Mouse (Mus musculus): Measurements from ENCODE around the gene Lhx2. TPM values are rescaled to one million over a fixed set of nuclear protein-coding genes. Genes with fewer than 3 reads are reported as not detected.

Gene Lhx2
- polyA plus RNA-seq, 1 experiment, result 0.36 TPM

DNA sequence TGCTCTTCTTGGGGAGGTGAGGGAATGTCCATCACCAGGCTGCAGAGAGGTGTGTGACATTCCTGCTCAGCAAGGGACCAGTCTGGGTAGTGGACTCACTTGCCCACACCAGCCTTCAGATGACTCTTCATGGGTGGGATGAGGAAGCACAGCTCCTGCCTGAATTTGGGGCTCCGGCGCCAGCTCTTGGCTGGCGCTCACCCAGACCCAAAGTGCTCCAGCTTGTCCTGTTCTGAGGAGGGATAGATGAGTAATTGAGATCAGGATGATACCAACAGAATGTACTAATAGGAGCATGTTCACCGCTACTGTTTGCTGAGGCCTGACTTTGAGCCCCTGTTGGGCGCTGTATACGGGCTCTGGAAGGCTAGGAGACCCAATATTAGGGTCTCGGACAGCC lies 38.2 kb downstream of the Lhx2 start:
- no peaks in the 10 kb centered on the region for H3K4me1 ChIP-seq (ENCODE audit: control insufficient read depth, insufficient read depth, low read length)
- H3K27ac ChIP-seq (ENCODE audit: insufficient read depth, low read length), result no peak overlapping the region
- H3K36me3 ChIP-seq (ENCODE audit: control insufficient read depth, insufficient read depth, low read length, poor library complexity, severe bottlenecking), result no peaks in the 10 kb centered on the region
- no peaks in the 10 kb centered on the region for H3K9me3 ChIP-seq (replicated peaks; ENCODE audit: control insufficient read depth, insufficient read depth, low read length, poor library complexity, severe bottlenecking)
- no peaks in the 10 kb centered on the region for H3K27me3 ChIP-seq (ENCODE audit: control insufficient read depth, insufficient read depth, low read length, poor library complexity, severe bottlenecking)
- no peak for TF ChIP-seq EP300 (IDR thresholded peaks at IDR 0.05; ENCODE audit: insufficient read depth, low read depth, low read length)
- no peak for TF ChIP-seq POLR2A (IDR thresholded peaks at IDR 0.05; ENCODE audit: insufficient read depth, low read length)
- no peak for TF ChIP-seq CTCF (IDR thresholded peaks at IDR 0.05; ENCODE audit: low read depth, low read length)
- no peak overlapping the region for H3K9ac ChIP-seq (ENCODE audit: low read depth, poor library complexity, severe bottlenecking)
- no peak overlapping the region for H3K4me3 ChIP-seq (ENCODE audit: low read depth, low read length)

- Histone ChIP-seq H3K27ac (ENCODE audit: insufficient read depth, low read length) (no peak overlapping the region), H3K9ac (ENCODE audit: low read depth, poor library complexity, severe bottlenecking) (no peak overlapping the region), H3K27me3 (ENCODE audit: control insufficient read depth, insufficient read depth, low read length, poor library complexity, severe bottlenecking) (no peaks in the 10 kb centered on the region), H3K9me3 (replicated peaks; ENCODE audit: control insufficient read depth, insufficient read depth, low read length, poor library complexity, severe bottlenecking) (no peaks in the 10 kb centered on the region), H3K4me3 (ENCODE audit: low read depth, low read length) (no peak overlapping the region), H3K36me3 (ENCODE audit: control insufficient read depth, insufficient read depth, low read length, poor library complexity, severe bottlenecking) (no peaks in the 10 kb centered on the region), H3K4me1 (ENCODE audit: control insufficient read depth, insufficient read depth, low read length) (no peaks in the 10 kb centered on the region)
- TF ChIP-seq CTCF (IDR thresholded peaks at IDR 0.05; ENCODE audit: low read depth, low read length), result no peak
- TF ChIP-seq POLR2A (IDR thresholded peaks at IDR 0.05; ENCODE audit: insufficient read depth, low read length), result no peak
- no peak for TF ChIP-seq EP300 (IDR thresholded peaks at IDR 0.05; ENCODE audit: insufficient read depth, low read depth, low read length)
Measured at GRCm38 (mm10) chr2:38378346-38378745, 39.3 kb downstream of the Lhx2 start.

GRCm38 (mm10) chr2:38378849-38379545 lies 39.9 kb downstream of the Lhx2 start:
- no peaks in the 10 kb centered on the region for H3K4me1 ChIP-seq (ENCODE audit: control insufficient read depth, insufficient read depth, low read length)
- H3K36me3 ChIP-seq (ENCODE audit: control insufficient read depth, insufficient read depth, low read length, poor library complexity, severe bottlenecking), result no peaks in the 10 kb centered on the region
- peak overlapping the region; percentile 1 for H3K4me3 ChIP-seq (ENCODE audit: low read depth, low read length)
- H3K9me3 ChIP-seq (replicated peaks; ENCODE audit: control insufficient read depth, insufficient read depth, low read length, poor library complexity, severe bottlenecking), result no peaks in the 10 kb centered on the region
- H3K27me3 ChIP-seq (ENCODE audit: control insufficient read depth, insufficient read depth, low read length, poor library complexity, severe bottlenecking), result no peaks in the 10 kb centered on the region
- H3K27ac ChIP-seq (ENCODE audit: insufficient read depth, low read length), result no peak overlapping the region
- TF ChIP-seq CTCF (IDR thresholded peaks at IDR 0.05; ENCODE audit: low read depth, low read length) (no peak), EP300 (IDR thresholded peaks at IDR 0.05; ENCODE audit: insufficient read depth, low read depth, low read length) (no peak), POLR2A (IDR thresholded peaks at IDR 0.05; ENCODE audit: insufficient read depth, low read length) (no peak)
- peak overlapping the region; percentile 19; the same call in 1 of the 2 replicates for H3K9ac ChIP-seq (ENCODE audit: low read depth, poor library complexity, severe bottlenecking)

- Histone ChIP-seq H3K9me3 (replicated peaks; ENCODE audit: control insufficient read depth, insufficient read depth, low read length, poor library complexity, severe bottlenecking) (no peaks in the 10 kb centered on the region), H3K27ac (ENCODE audit: insufficient read depth, low read length) (no peak overlapping the region), H3K4me1 (ENCODE audit: control insufficient read depth, insufficient read depth, low read length) (no peaks in the 10 kb centered on the region), H3K27me3 (ENCODE audit: control insufficient read depth, insufficient read depth, low read length, poor library complexity, severe bottlenecking) (no peaks in the 10 kb centered on the region), H3K4me3 (ENCODE audit: low read depth, low read length) (peak overlapping the region; percentile 1), H3K36me3 (ENCODE audit: control insufficient read depth, insufficient read depth, low read length, poor library complexity, severe bottlenecking) (no peaks in the 10 kb centered on the region), H3K9ac (ENCODE audit: low read depth, poor library complexity, severe bottlenecking) (peak overlapping the region; percentile 19; the same call in 1 of the 2 replicates)
- TF ChIP-seq EP300 (IDR thresholded peaks at IDR 0.05; ENCODE audit: insufficient read depth, low read depth, low read length) (no peak), CTCF (IDR thresholded peaks at IDR 0.05; ENCODE audit: low read depth, low read length) (no peak), POLR2A (IDR thresholded peaks at IDR 0.05; ENCODE audit: insufficient read depth, low read length) (no peak)
Measured at GRCm38 (mm10) chr2:38379546-38379870, 40.4 kb downstream of the Lhx2 start.

DNA sequence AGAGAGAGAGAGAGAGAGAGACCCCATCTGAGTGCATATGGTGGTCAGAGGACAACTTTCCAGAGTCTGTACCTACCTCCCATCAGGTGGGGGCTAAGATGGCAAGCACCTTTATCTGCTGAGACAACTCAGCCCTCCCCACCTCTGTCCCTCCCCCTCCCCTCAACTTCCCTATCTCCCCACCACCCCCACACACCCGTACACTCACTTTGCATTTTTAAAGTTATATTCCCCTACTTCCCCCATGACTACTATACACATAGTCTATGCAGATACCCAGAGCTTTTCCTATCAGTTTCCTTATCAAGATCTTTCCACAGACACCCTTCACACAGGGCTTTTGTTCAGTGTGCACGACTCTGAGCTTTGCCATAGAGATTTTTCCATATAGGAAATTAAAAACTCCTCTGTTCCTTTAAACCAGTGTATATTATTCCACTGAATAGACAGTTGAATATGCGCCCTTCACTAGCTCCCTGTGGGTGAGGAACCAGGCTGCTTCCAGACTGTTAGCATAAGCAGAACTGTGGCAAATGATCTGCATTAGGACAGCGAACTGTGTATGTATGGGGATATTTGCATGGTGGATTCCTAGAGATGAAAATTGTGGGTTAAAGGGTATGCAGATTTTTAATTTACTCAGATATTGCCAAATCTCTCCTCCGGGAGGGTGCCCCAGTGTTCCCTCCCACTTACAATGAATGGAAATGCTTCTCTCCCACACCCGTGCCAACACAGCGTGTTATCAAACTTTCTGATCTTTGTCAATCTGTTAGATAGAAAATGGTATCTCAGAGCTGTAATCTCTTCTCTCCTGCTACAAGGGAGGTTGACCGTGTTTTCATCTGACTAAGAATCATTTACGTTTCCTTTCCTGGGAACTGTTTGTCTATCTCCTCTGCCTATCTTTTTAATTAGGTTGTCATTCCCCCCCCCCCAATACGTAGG lies 41.3 kb downstream of the Lhx2 start:
- Histone ChIP-seq H3K27ac (ENCODE audit: insufficient read depth, low read length) (no peak overlapping the region), H3K9me3 (replicated peaks; ENCODE audit: control insufficient read depth, insufficient read depth, low read length, poor library complexity, severe bottlenecking) (no peaks in the 10 kb centered on the region), H3K27me3 (ENCODE audit: control insufficient read depth, insufficient read depth, low read length, poor library complexity, severe bottlenecking) (no peaks in the 10 kb centered on the region), H3K9ac (ENCODE audit: low read depth, poor library complexity, severe bottlenecking) (no peak overlapping the region), H3K4me3 (ENCODE audit: low read depth, low read length) (no peak overlapping the region), H3K36me3 (ENCODE audit: control insufficient read depth, insufficient read depth, low read length, poor library complexity, severe bottlenecking) (no peaks in the 10 kb centered on the region), H3K4me1 (ENCODE audit: control insufficient read depth, insufficient read depth, low read length) (no peaks in the 10 kb centered on the region)
- no peak for TF ChIP-seq EP300 (IDR thresholded peaks at IDR 0.05; ENCODE audit: insufficient read depth, low read depth, low read length)
- no peak for TF ChIP-seq POLR2A (IDR thresholded peaks at IDR 0.05; ENCODE audit: insufficient read depth, low read length)
- TF ChIP-seq CTCF (IDR thresholded peaks at IDR 0.05; ENCODE audit: low read depth, low read length), result no peak
